Mouse (Mus musculus): ENCODE measurements around the gene Cdh22.

Cdh22 gene

DNA sequence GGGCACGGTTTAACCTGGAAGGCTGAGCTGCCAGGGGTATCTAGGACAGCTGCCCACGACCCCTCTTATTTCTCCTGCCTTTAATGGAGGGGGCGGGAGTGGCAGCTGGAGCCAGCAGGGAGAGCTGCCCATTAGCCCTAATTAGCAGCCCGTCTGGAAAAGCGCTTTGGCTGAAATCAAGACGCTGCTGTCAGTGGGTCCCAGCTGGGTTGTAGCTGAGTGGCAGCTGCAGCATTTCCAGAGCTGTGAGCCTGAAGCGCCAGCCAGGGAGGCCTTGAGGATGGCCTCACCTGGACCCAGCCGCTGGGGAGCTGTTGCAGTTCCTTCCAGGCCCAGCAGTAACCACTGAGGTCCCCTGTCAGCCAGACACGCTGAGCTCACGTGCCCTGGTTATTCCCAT, 138.3 kb downstream of the Cdh22 start:
- in situ Hi-C loops (cut with MboI, MseI), result no loop called here

GRCm38 (mm10) chr2:165092393-165092792, 142.3 kb downstream of the Cdh22 start:
- in situ Hi-C loops (cut with MboI, MseI), result no loop called here

DNA sequence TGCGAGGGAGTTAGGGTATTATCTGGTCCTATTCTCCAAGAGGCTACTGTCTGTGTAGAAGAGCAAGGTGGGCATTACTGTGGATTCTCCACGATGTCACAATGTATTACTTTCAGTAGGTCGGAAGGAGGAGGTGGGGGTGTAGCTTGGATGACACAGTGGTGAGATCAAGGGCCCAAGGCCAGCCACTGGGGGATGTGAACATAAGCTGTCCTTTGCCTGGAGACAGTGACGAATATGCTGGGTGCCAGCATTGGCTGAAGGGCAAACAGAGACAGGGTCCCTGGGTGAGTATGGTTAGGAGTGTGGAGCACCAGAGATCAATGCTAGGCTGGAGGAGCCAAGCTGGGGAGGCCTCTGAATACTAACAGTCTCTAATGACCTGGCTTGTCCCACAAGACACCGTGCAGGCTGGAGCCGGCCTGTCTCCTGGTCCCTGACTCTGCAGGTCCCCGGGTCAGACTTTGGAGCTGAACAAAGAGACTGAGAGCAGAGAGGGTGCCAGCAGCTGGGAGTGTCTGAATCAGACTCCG, 143.2 kb downstream of the Cdh22 start:
- in situ Hi-C loops (cut with MboI, MseI), result no loop called here

GRCm38 (mm10) chr2:165090650-165091049, 144.0 kb downstream of the Cdh22 start, which contains the start of gene 1700025C18Rik:
TSS of gene 1700025C18Rik (minus strand) at chr2:165090750.
- in situ Hi-C loops (cut with MboI, MseI), result no loop called here

GRCm38 (mm10) chr2:165089470-165089869, 145.2 kb downstream of the Cdh22 start:
- in situ Hi-C loops (cut with MboI, MseI), result no loop called here

DNA sequence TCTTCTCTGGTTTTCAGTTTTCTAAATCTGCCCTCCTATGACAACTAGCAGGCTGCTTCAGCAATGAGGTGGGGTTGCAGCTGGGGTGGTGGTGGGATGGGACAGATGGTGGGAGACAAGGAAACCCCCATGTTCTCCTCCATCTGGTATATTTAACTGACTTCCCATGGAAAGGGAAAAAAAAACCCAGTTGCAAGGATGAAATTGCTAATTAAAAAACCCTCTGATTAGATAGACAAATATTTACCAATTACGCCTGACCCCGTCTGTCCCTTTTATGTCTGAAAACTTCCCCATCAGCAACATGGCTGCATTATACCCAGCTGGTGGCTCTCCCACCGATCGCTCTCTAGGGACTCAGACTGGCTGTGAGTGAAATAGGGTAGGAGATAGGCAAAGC, 148.0 kb downstream of the Cdh22 start:
- in situ Hi-C loops (cut with MboI, MseI), result no loop called here

DNA sequence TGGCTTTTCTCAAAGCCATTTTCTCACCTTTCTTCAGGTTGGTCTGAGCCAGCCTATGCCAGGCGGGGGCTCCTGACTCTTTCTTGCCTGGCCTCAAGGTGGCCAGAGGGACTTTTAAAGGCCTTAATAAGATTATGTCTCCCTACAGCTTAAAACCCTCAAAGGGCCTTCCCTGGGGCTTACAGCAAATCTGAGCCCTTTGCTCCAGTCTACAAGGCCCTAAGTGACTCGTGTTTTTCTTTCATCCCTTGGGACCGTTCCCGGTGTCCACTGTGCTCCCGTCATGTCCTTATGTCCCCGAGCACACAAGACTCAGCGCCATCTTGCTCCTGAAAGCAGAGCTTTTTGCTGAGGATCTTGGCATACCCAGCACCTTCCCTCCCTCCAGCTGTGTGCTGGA, 153.4 kb downstream of the Cdh22 start:
- in situ Hi-C loops (cut with MboI, MseI), result no loop called here

- in situ Hi-C loops (cut with MboI, MseI), result no loop called here
Measured at GRCm38 (mm10) chr2:165080657-165081056, 154.0 kb downstream of the Cdh22 start.

DNA sequence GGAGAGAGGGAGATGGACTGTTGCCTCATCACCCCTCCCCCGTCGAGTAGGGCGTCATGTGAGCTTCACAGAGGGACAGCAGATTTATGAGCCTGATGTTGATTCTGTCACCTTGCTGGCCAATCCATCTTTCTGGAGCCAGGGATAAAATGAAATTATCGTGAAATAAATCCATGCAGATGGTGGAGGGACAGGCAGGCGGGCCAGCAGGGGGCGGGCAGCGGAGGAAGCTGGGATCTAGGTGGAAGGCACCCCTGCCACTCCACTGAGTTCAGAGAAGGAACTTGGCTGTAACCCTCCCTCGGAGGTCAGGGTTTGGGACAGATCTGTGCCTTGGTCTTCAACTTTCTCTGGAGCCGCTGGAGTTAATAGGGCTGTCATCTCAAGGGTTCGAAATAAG, 156.0 kb downstream of the Cdh22 start:
- in situ Hi-C loops (cut with MboI, MseI), result loop anchor here (5.0 to 10.0 kb wide), 5 partner anchors 156 to 406 kb away; partner anchors contain the start of gene Cdh22 (in 1 of the 2)

- in situ Hi-C loops (cut with MboI, MseI), result loop anchor here (5.0 to 10.0 kb wide), 5 partner anchors 157 to 407 kb away; partner anchors contain the start of gene Cdh22 (in 1 of the 2)
Measured at GRCm38 (mm10) chr2:165078045-165078444, 156.6 kb downstream of the Cdh22 start.

- in situ Hi-C loops (cut with MboI, MseI), result loop anchor here (5.0 to 10.0 kb wide), 5 partner anchors 158 to 408 kb away; partner anchors contain the start of gene Cdh22 (in 1 of the 2)
Measured at GRCm38 (mm10) chr2:165077055-165077454, 157.6 kb downstream of the Cdh22 start.

- in situ Hi-C loops (cut with MboI, MseI), result loop anchor here (5.0 to 10.0 kb wide), 5 partner anchors 160 to 410 kb away; partner anchors contain the start of gene Cdh22 (in 1 of the 2)
Measured at GRCm38 (mm10) chr2:165074937-165075336, 159.7 kb downstream of the Cdh22 start.

- in situ Hi-C loops (cut with MboI, MseI), result loop anchor here (5.0 to 10.0 kb wide), 4 partner anchors 161 to 411 kb away; partner anchors contain the start of gene Cdh22 (in 1 of the 2)
Measured at GRCm38 (mm10) chr2:165074081-165074884, 160.4 kb downstream of the Cdh22 start.

GRCm38 (mm10) chr2:165073381-165073781, 161.3 kb downstream of the Cdh22 start:
- in situ Hi-C loops (cut with MboI, MseI), result loop anchor here (5.0 to 10.0 kb wide), 4 partner anchors 161 to 411 kb away; partner anchors contain the start of gene Cdh22 (in 1 of the 2)

- in situ Hi-C loops (cut with MboI, MseI), result loop anchor here (5.0 to 10.0 kb wide), 4 partner anchors 165 to 415 kb away; partner anchors contain the start of gene Cdh22 (in 1 of the 2)
Measured at GRCm38 (mm10) chr2:165070096-165070816, 164.4 kb downstream of the Cdh22 start.

- in situ Hi-C loops (cut with MboI, MseI), result no loop called here
Measured at GRCm38 (mm10) chr2:165068806-165069205, 165.8 kb downstream of the Cdh22 start.

- in situ Hi-C loops (cut with MboI, MseI), result no loop called here
Measured at GRCm38 (mm10) chr2:165064489-165064888, 170.2 kb downstream of the Cdh22 start.

DNA sequence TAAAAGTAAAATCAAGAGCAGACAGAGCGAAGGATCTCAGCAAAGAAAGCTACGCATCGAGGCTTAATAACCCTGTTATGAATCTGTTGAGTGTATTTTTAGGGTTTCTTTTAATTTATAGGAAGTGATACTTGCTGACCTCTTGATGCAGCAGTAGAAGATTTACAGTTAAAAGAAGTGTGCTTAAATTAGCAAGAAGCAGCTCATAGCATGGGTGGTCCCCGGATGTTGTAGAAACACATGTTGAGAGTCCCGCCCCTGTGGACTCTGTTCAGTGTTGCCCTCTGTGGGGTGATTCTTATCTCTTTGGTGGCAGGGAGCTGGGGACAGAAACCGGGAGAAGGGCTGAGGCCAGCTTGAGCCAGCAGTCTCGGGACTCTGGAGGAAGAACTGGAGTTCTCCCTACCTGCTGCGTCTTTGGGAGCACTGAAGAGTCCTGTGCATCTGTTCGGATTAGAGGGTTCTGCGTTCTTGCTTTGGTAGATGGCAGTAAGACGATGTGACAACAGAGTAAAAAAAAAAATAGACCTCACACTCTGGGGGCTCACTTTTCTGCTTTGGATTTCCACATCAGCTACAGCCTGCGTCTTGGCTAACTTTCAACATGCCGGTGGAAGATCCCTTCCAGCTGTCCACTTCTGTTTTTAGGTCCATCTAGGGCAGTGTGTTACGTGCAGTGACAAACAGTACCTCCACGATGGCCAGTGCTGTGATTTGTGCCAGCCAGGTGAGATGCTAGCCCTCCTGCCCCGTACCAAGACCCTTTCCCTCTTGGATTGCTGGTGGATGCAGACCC, 172.8 kb downstream of the Cdh22 start:
- in situ Hi-C loops (cut with MboI, MseI), result no loop called here
